Mouse (Mus musculus): Measurements from ENCODE around the gene Casp9.

DNA sequence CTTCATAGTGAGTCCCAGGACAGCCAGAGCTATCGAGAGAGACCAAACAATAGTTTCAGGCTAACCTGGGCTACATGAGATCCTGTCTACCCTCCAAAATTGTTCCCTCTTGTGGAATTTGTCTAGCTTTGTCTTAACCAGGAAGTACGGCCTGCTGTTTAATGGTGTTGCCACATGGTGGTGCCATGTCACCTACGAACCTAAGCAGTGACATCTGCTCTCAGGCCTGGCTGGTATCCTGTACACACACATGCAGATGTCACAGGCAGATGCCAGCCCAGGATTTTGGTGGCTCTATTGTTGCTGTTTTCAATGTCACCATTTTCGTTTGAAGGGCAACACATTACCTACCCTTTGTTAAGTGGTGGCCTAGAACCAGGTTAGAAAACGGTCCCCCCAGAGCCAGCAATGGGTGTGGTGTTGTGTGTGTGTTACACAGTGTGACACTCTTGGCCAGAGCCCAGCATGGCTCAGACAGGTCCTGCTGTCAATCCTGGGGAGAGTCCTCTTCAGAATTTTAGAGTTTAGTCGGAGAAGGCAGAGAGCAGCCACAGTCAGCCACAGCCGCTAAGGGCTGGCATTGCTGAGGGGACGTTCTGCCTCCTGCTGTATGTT, 16.5 kb downstream of the Casp9 start:
- TF ChIP-seq POLR2A (IDR thresholded peaks at IDR 0.05; ENCODE audit: borderline replicate concordance, extremely low read depth, low read depth, low read length) (no peak), CTCF (IDR thresholded peaks at IDR 0.05; ENCODE audit: insufficient read depth, low read length) (peak; percentile 77)

Measured in lung, adult 2 months (tissue).